Mouse (Mus musculus): Measurements from ENCODE around the gene Poc1b. TPM values are rescaled to one million over a fixed set of nuclear protein-coding genes. Genes with fewer than 3 reads are reported as not detected.

Poc1b gene
- polyA plus RNA-seq, 1 experiment = 9.8 TPM

GRCm38 (mm10) chr10:99131298-99131697 is 24.5 kb downstream of the Poc1b start:
- no peak for TF ChIP-seq GATA1 (IDR thresholded peaks at IDR 0.05; ENCODE audit: low read length)

- TF ChIP-seq GATA1 (IDR thresholded peaks at IDR 0.05; ENCODE audit: low read length) = no peak
These were observed 25.4 kb downstream of the Poc1b start for GRCm38 (mm10) chr10:99132189-99132588.

GRCm38 (mm10) chr10:99132595-99133272 is 25.9 kb downstream of the Poc1b start:
- no peak for TF ChIP-seq GATA1 (IDR thresholded peaks at IDR 0.05; ENCODE audit: low read length)

GRCm38 (mm10) chr10:99133321-99133875 is 26.6 kb downstream of the Poc1b start:
- no peak for TF ChIP-seq GATA1 (IDR thresholded peaks at IDR 0.05; ENCODE audit: low read length)

GRCm38 (mm10) chr10:99136337-99136736 is 29.5 kb downstream of the Poc1b start:
- no peak for TF ChIP-seq GATA1 (IDR thresholded peaks at IDR 0.05; ENCODE audit: low read length)

GRCm38 (mm10) chr10:99145611-99146010 is 38.8 kb downstream of the Poc1b start:
- TF ChIP-seq GATA1 (IDR thresholded peaks at IDR 0.05; ENCODE audit: low read length) = no peak

- TF ChIP-seq GATA1 (IDR thresholded peaks at IDR 0.05; ENCODE audit: low read length) = no peak
These were observed 39.8 kb downstream of the Poc1b start for GRCm38 (mm10) chr10:99146596-99146995.

- TF ChIP-seq GATA1 (IDR thresholded peaks at IDR 0.05; ENCODE audit: low read length) = no peak
These were observed 43.2 kb downstream of the Poc1b start for GRCm38 (mm10) chr10:99150016-99150415.

- TF ChIP-seq GATA1 (IDR thresholded peaks at IDR 0.05; ENCODE audit: low read length) = no peak
These were observed 44.7 kb downstream of the Poc1b start for GRCm38 (mm10) chr10:99151580-99151979.

GRCm38 (mm10) chr10:99152063-99152462 is 45.2 kb downstream of the Poc1b start:
- TF ChIP-seq GATA1 (IDR thresholded peaks at IDR 0.05; ENCODE audit: low read length) = no peak

- no peak for TF ChIP-seq GATA1 (IDR thresholded peaks at IDR 0.05; ENCODE audit: low read length)
These were observed 47.8 kb downstream of the Poc1b start for GRCm38 (mm10) chr10:99154635-99155034.

GRCm38 (mm10) chr10:99156808-99157207 is 50.0 kb downstream of the Poc1b start:
- TF ChIP-seq GATA1 (IDR thresholded peaks at IDR 0.05; ENCODE audit: low read length) = no peak

- no peak for TF ChIP-seq GATA1 (IDR thresholded peaks at IDR 0.05; ENCODE audit: low read length)
These were observed 55.2 kb downstream of the Poc1b start for GRCm38 (mm10) chr10:99161987-99162582.

GRCm38 (mm10) chr10:99163002-99163401 is 56.2 kb downstream of the Poc1b start:
- TF ChIP-seq GATA1 (IDR thresholded peaks at IDR 0.05; ENCODE audit: low read length) = no peak

- TF ChIP-seq GATA1 (IDR thresholded peaks at IDR 0.05; ENCODE audit: low read length) = no peak
These were observed 58.1 kb downstream of the Poc1b start for GRCm38 (mm10) chr10:99164871-99165477.

- no peak for TF ChIP-seq GATA1 (IDR thresholded peaks at IDR 0.05; ENCODE audit: low read length)
These were observed 59.0 kb downstream of the Poc1b start for GRCm38 (mm10) chr10:99165751-99166282.
